Mouse (Mus musculus): ENCODE measurements around the gene Kat5.

The Kat5 gene

GRCm38 (mm10) chr19:5606196-5606595 lies 3.8 kb downstream of the Kat5 start:
- no peak for TF ChIP-seq GATA4 (IDR thresholded peaks at IDR 0.05; ENCODE audit: insufficient replicate concordance, low read length)

DNA sequence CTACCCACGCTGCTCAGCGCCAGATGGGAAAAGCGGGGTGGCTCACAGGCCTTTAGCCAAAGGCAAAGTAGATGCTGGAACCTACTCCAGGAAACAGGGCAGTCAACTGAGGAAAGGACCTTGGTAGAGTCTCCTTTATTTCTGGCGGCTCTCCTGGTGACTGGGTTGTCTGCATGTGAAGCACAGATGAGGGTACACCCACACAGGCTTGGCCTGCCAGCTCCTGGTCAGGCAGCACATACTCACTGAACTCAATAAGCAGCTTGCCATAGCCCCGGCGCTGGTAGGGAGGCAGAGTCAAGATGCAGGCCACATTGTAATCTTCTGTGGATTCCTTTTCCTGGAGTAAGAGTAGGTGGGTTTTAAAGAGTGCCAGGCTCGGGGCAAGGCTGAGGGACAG lies 4.9 kb downstream of the Kat5 start:
- no peak for TF ChIP-seq GATA4 (IDR thresholded peaks at IDR 0.05; ENCODE audit: insufficient replicate concordance, low read length)

DNA sequence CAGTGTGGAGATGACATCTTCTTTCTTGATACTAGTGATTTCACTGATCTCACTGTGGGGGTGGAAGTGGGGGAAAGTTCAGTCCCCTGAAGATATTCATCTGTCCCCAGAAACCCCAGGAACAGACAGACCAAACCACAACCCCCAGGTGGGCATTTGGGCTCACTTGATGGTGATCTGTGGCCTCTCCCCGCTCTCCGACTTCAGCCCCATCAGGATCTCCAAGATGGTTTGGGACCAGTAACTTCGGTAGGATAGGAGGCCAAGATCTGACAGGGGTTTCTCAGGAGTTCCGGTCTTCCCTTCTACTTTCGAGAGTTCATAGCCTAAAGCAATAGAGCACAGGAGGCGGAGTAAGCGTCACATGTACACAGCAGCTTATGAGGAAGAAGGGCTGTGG lies 6.4 kb downstream of the Kat5 start:
- TF ChIP-seq GATA4 (IDR thresholded peaks at IDR 0.05; ENCODE audit: insufficient replicate concordance, low read length): no peak

- TF ChIP-seq GATA4 (IDR thresholded peaks at IDR 0.05; ENCODE audit: insufficient replicate concordance, low read length): no peak
These were observed 8.1 kb downstream of the Kat5 start, which contains the start of gene Rnaseh2c for GRCm38 (mm10) chr19:5601752-5602541. Gene Rnaseh2c, plus strand, starts transcription at chr19:5601873.

GRCm38 (mm10) chr19:5599224-5599623 lies 10.8 kb downstream of the Kat5 start:
- no peak for TF ChIP-seq GATA4 (IDR thresholded peaks at IDR 0.05; ENCODE audit: insufficient replicate concordance, low read length)

DNA sequence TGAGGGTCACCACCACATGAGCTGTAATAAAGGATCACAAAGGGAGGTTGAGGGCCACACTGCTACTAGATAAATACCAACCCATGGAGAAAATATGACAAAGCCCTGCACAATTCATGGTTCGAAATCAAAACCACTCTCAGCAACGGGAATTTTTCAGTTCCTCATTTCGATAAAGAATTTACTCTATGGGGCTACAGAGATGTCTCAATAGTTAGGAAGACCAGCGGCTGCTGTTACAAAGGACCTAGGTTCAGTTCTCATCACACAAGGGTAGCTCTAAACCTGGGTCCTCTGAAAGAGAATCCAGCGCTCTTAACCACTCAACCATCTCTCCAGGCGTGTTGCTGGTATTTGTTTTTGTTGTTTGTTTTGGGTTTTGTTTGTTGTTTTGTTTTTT lies 18.1 kb downstream of the Kat5 start:
- TF ChIP-seq GATA4 (IDR thresholded peaks at IDR 0.05; ENCODE audit: insufficient replicate concordance, low read length): no peak

GRCm38 (mm10) chr19:5589159-5589558 lies 20.9 kb downstream of the Kat5 start:
- no peak for TF ChIP-seq GATA4 (IDR thresholded peaks at IDR 0.05; ENCODE audit: insufficient replicate concordance, low read length)

DNA sequence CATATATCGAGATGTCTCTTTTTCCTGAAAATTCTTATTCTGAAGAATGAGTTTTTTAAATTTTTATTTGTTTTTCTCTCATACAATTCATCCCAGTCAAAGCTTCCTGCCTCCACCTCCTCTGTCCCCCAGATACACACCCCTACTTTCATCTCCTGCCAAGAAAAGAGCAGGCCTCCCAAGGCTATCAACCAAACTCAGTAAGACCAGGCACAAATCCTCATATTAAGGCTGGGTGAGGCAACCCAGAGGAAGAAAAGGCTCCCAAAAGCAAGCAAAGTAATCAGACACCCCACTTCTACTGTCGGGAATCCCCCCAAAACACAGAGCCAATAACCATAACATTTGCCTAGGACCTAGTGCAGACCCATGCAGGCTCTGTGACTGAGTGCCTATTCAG lies 28.0 kb downstream of the Kat5 start:
- no peak for TF ChIP-seq GATA4 (IDR thresholded peaks at IDR 0.05; ENCODE audit: insufficient replicate concordance, low read length)

GRCm38 (mm10) chr19:5580776-5581175 lies 29.3 kb downstream of the Kat5 start:
- no peak for TF ChIP-seq GATA4 (IDR thresholded peaks at IDR 0.05; ENCODE audit: insufficient replicate concordance, low read length)

- TF ChIP-seq GATA4 (IDR thresholded peaks at IDR 0.05; ENCODE audit: insufficient replicate concordance, low read length): no peak
These were observed 30.1 kb downstream of the Kat5 start for GRCm38 (mm10) chr19:5579971-5580370.

DNA sequence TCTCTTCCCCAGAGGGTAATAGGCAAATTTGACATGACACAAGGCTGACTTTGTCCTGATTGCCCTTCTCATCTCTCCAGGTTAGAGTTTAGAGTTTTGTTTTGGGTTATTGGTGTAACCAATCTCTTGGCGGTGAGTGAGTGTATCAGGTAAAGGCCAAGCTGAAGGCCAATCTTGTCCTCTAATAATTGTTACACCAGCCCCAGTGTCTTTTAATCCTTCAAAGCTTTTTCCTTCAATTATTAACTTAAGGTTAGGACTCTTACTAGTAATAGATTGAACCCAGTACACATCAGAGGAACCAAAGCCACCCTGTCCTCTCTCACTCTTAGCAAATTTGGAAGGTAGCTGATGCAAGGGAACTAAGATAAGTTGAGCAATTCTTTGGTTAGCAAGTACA lies 34.7 kb downstream of the Kat5 start:
- TF ChIP-seq GATA4 (IDR thresholded peaks at IDR 0.05; ENCODE audit: insufficient replicate concordance, low read length): no peak

GRCm38 (mm10) chr19:5572331-5573125 lies 37.5 kb downstream of the Kat5 start:
- TF ChIP-seq GATA4 (IDR thresholded peaks at IDR 0.05; ENCODE audit: insufficient replicate concordance, low read length): no peak

GRCm38 (mm10) chr19:5571831-5572230 lies 38.2 kb downstream of the Kat5 start:
- TF ChIP-seq GATA4 (IDR thresholded peaks at IDR 0.05; ENCODE audit: insufficient replicate concordance, low read length): no peak

- TF ChIP-seq GATA4 (IDR thresholded peaks at IDR 0.05; ENCODE audit: insufficient replicate concordance, low read length): no peak
These were observed 39.4 kb downstream of the Kat5 start for GRCm38 (mm10) chr19:5570353-5571246.

DNA sequence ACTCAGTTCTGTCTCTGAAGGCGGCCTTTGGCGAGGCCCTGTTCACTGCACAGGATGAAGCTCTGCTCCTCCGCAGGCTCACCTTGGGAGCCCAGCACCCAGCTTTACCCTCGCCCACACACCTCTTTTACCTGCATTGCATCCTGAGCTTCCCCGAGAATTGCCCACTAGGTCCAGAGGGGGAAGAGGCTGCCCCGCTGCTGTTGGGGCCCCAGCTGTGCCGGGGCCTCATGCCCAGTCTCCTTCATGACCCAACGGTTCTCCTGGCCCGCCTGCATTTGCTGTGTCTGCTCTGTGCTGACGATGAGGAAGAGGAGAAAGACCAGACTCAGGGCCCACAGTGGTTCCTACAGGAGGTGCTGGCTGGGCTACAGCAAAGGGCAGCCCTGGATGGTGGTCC lies 40.5 kb downstream of the Kat5 start:
- TF ChIP-seq GATA4 (IDR thresholded peaks at IDR 0.05; ENCODE audit: insufficient replicate concordance, low read length): no peak
